Mouse (Mus musculus): ENCODE measurements around the gene Tmprss15.

GRCm38 (mm10) chr16:79090997-79091396 is at the start of gene Tmprss15:
- TF ChIP-seq EP300 (IDR thresholded peaks at IDR 0.05; ENCODE audit: low read depth), result no peak
- no peak for TF ChIP-seq CTCF (IDR thresholded peaks at IDR 0.05; ENCODE audit: low read depth)

Data from liver, postnatal 0 days (tissue).